Mouse (Mus musculus) cortical plate, adult 2 months (tissue): ENCODE measurements around the gene Cngb1.

Experiments used
- CTCF ChIP-seq: fragments of 200-500 bp; IDR thresholded peaks from 2 replicates; pipeline ENCODE4 v1.5.1; 2011; ENCODE audit warnings: mild to moderate bottlenecking, control low read depth, low read length; ENCODE audit not compliant: insufficient read depth; ENCODE audit errors: extremely low read depth
- POLR2A ChIP-seq: fragments of 200-500 bp; IDR thresholded peaks from 2 replicates; pipeline ENCODE4 v1.6.1; 2011; ENCODE audit warnings: mild to moderate bottlenecking, low read length, control low read depth; ENCODE audit not compliant: insufficient read depth; ENCODE audit errors: extremely low read depth

DNA sequence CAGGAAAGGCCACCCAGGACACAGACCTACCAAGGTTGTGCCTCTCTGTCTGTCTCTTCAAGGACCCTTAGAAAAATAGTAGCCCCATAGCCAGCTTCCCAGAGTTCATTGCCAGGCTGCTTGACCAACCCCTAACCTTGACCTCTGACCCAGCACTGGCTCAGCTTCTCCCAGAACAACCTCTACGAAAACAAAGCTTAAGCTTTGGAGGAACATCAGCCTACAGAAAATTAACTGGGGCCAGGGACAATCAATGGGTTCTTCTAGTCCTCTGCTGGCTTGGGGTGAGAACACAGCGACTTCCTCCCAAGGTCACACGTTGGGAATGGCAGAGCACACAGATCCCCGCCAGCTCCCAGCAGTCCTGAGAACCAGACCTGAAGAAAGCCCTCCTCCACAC, 859 bp downstream of the Cngb1 start:
- TF ChIP-seq CTCF (no peak), POLR2A (no peak)
